Comparison of ENCODE assay signal across 8 mouse cellular contexts in genomic region chr16:49854931-49855835, GRCm38 (mm10). TPM values are rescaled to one million over a fixed set of nuclear protein-coding genes. Genes with fewer than 3 reads are reported as not detected.
DNase-seq lines count a peak whose midpoint lies in the region; ATAC-seq and TF ChIP-seq lines count a peak whose summit lies in the region.

No protein-coding gene starts in this region.

- peak overlapping the region; percentile 93 for H3K9ac ChIP-seq in heart, embryonic 12.5 days
- peak overlapping the region; percentile 92 for H3K9ac ChIP-seq in kidney, postnatal 0 days (ENCODE audit: low read depth, low read length)
- H3K9ac ChIP-seq in liver, embryonic 11.5 days (ENCODE audit: low read depth, low read length) = peak overlapping the region; percentile 99
- H3K9ac ChIP-seq in stomach, embryonic 14.5 days (replicated peaks; ENCODE audit: low read depth, low read length) = peak overlapping the region; percentile 69

- H3K4me1 ChIP-seq in heart, embryonic 12.5 days (replicated peaks) = peaks cover 31% of the 10 kb centered on the region
- peaks cover 6% of the 10 kb centered on the region; the same call in 1 of the 2 replicates for H3K4me1 ChIP-seq in kidney, postnatal 0 days (replicated peaks; ENCODE audit: insufficient read depth, low read length)
- peaks cover 26% of the 10 kb centered on the region for H3K4me1 ChIP-seq in liver, embryonic 11.5 days (replicated peaks; ENCODE audit: control insufficient read depth, insufficient read depth, low read length)
- H3K4me1 ChIP-seq in stomach, embryonic 14.5 days (ENCODE audit: control insufficient read depth, insufficient read depth, low read length) = 0 out of 2 replicates have a peak, but pooled peaks cover 2% of the 10 kb centered on the region

- under 1% methylated on average over 70 of the region's 74 CpGs for WGBS in heart, embryonic 12.5 days
- WGBS in kidney, postnatal 0 days = 2% methylated on average over 68 of the region's 74 CpGs
- WGBS in liver, embryonic 11.5 days = under 1% methylated on average over 61 of the region's 74 CpGs
- under 1% methylated on average over 72 of the region's 74 CpGs for WGBS in stomach, embryonic 14.5 days

- peak overlapping the region; percentile 78 for H3K4me2 ChIP-seq in heart, embryonic 12.5 days
- H3K4me2 ChIP-seq in kidney, postnatal 0 days (ENCODE audit: low read length) = peak overlapping the region; percentile 63
- H3K4me2 ChIP-seq in liver, embryonic 11.5 days = peak overlapping the region; percentile 80
- peak overlapping the region; percentile 68 for H3K4me2 ChIP-seq in stomach, embryonic 14.5 days (replicated peaks; ENCODE audit: low read depth, low read length)

- DNase-seq in B cell, adult 2 months = peak; percentile 89 to 91
- DNase-seq in brain, adult 2 months (ENCODE audit: low read depth, low spot score) = peak; percentile 97
- DNase-seq in kidney, postnatal 0 days (ENCODE audit: low spot score) = peak; percentile 95
- DNase-seq in liver, embryonic 11.5 days (ENCODE audit: low spot score) = peak; percentile 93
- peak; percentile 91 for DNase-seq in naive thymus-derived CD4-positive, alpha-beta T cell, adult 2 months (ENCODE audit: low read depth)

- H3K27ac ChIP-seq in heart, embryonic 12.5 days (ENCODE audit: poor library complexity, severe bottlenecking) = peak overlapping the region; percentile 97
- peak overlapping the region; percentile 97 for H3K27ac ChIP-seq in kidney, postnatal 0 days
- peak overlapping the region; percentile 99 for H3K27ac ChIP-seq in liver, embryonic 11.5 days (ENCODE audit: low read depth, low read length)
- peak overlapping the region; percentile 98 for H3K27ac ChIP-seq in stomach, embryonic 14.5 days (ENCODE audit: low read length)

- ATAC-seq in erythroid progenitor cell, adult 5-6 weeks (replicated peaks; ENCODE audit: low FRiP score, poor library complexity, severe bottlenecking) = peak; percentile 68
- peak; percentile 97 for ATAC-seq in heart, embryonic 12.5 days (ENCODE audit: insufficient number of reproducible peaks, low FRiP score)
- ATAC-seq in kidney, postnatal 0 days (replicated peaks; ENCODE audit: low FRiP score, low read depth) = peak; percentile 98
- ATAC-seq in liver, embryonic 11.5 days (replicated peaks; ENCODE audit: low FRiP score) = peak; percentile 92
- peak; percentile 96 for ATAC-seq in stomach, embryonic 14.5 days (ENCODE audit: insufficient number of reproducible peaks, insufficient read depth, low FRiP score, low read depth)

- H3K36me3 ChIP-seq in heart, embryonic 12.5 days = no peaks in the 10 kb centered on the region
- no peaks in the 10 kb centered on the region for H3K36me3 ChIP-seq in kidney, postnatal 0 days (ENCODE audit: insufficient read depth, low read length)
- H3K36me3 ChIP-seq in liver, embryonic 11.5 days (ENCODE audit: control insufficient read depth, insufficient read depth, low read length) = peaks cover 4% of the 10 kb centered on the region; the same call in 1 of the 2 replicates
- no peaks in the 10 kb centered on the region for H3K36me3 ChIP-seq in stomach, embryonic 14.5 days (ENCODE audit: control insufficient read depth, insufficient read depth, low read length)

- peak overlapping the region; percentile 88 for H3K4me3 ChIP-seq in heart, embryonic 12.5 days
- H3K4me3 ChIP-seq in kidney, postnatal 0 days (replicated peaks; ENCODE audit: low read depth, low read length) = peak overlapping the region; percentile 94
- H3K4me3 ChIP-seq in liver, embryonic 11.5 days (ENCODE audit: low read depth, low read length) = peak overlapping the region; percentile 98
- peak overlapping the region; percentile 80 for H3K4me3 ChIP-seq in stomach, embryonic 14.5 days (ENCODE audit: low read depth, low read length)

- TF ChIP-seq CTCF in kidney, postnatal 0 days (IDR thresholded peaks at IDR 0.05; ENCODE audit: low read depth) = peak; percentile 67

- no peaks in the 10 kb centered on the region for H3K9me3 ChIP-seq in heart, embryonic 12.5 days (replicated peaks)
- H3K9me3 ChIP-seq in kidney, postnatal 0 days (replicated peaks; ENCODE audit: low read length) = no peaks in the 10 kb centered on the region
- H3K9me3 ChIP-seq in liver, embryonic 11.5 days (ENCODE audit: control insufficient read depth, low read length) = no peaks in the 10 kb centered on the region
- no peaks in the 10 kb centered on the region for H3K9me3 ChIP-seq in stomach, embryonic 14.5 days (ENCODE audit: control insufficient read depth, low read depth, low read length)

- no peaks in the 10 kb centered on the region for H3K27me3 ChIP-seq in heart, embryonic 12.5 days (replicated peaks)
- H3K27me3 ChIP-seq in kidney, postnatal 0 days (ENCODE audit: insufficient read depth, low read length) = no peaks in the 10 kb centered on the region
- H3K27me3 ChIP-seq in liver, embryonic 11.5 days (replicated peaks; ENCODE audit: control insufficient read depth, insufficient read depth, low read length) = no peaks in the 10 kb centered on the region
- no peaks in the 10 kb centered on the region for H3K27me3 ChIP-seq in stomach, embryonic 14.5 days (ENCODE audit: control insufficient read depth, insufficient read depth, low read length)

RNA-seq across cellular contexts. Expression of gene Cd47, which starts 54.9 kb away (rescaled TPM):
- 742 and 874 TPM in 2 replicates for total RNA-seq in erythroid progenitor cell, adult 5-6 weeks (2015; ENCODE audit: low replicate concordance)
- total RNA-seq in erythroid progenitor cell, adult 5-6 weeks (2017; ENCODE audit: low replicate concordance) = 624 and 761 TPM in 2 replicates
- 60.0 and 63.3 TPM in 2 replicates for polyA plus RNA-seq in heart, embryonic 12.5 days (2016; fragmentation: Nextera tagmentation; extraction: Ambion mirVana)
- 95.6 and 99.0 TPM in 2 replicates for polyA plus RNA-seq in kidney, postnatal 0 days (2015; fragmentation: Nextera tagmentation; extraction: Ambion mirVana)
- 261 and 281 TPM in 2 replicates for polyA plus RNA-seq in liver, embryonic 11.5 days (2014; fragmentation: Nextera tagmentation; extraction: Ambion mirVana)
- 66.8 and 79.1 TPM in 2 replicates for polyA plus RNA-seq in stomach, embryonic 14.5 days (2014; fragmentation: Nextera tagmentation; extraction: Ambion mirVana)

Comparison
In these comparisons a context has a peak if more than half of its experiments do, and no peak if none do; other contexts are left out.
1. Peak in every context shown above with its lines: DNase-seq, ATAC-seq, H3K4me3 ChIP-seq and H3K27ac ChIP-seq.